Mouse (Mus musculus): ENCODE data around the gene Rgl2. TPM values are rescaled to one million over a fixed set of nuclear protein-coding genes. Genes with fewer than 3 reads are reported as not detected.
A peak's percentile ranks its signal among the peaks of the same experiment; 100 is the strongest.
"Not testable (repeated sequence)": the region's sequence is repeated elsewhere in the genome, so short reads cannot be mapped to it uniquely, and the experiment has no call there.

Gene Rgl2
- polyA plus RNA-seq, 1 experiment from 2014 or later = 22.2 TPM

DNA sequence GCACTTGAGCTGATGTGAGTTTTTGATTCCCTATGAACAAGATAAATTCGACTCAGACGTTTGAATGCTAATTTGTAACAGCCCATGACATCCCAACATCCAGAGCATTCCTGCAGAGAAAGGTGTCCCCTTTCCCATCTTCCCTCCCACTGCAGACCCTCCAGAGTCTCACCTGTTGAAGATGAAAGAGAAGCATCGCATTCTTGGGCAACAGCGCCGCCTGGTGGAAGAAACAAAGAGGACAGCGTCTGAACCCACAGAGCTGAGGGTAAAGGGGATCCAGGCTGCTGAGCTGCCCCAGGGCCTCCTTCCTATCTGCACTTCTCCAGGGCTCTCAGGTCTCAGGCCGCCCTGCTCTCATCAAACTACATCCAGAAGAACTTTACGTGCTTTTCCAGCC is 52.8 kb downstream of the Rgl2 start:
- peak overlapping the region; percentile 66; the same call in 1 of the 2 replicates for H3K4me2 ChIP-seq (ENCODE audit: low read length)
- ATAC-seq (replicated peaks; ENCODE audit: low FRiP score, low read depth); H3K9ac ChIP-seq (ENCODE audit: low read depth, low read length); H3K36me3 ChIP-seq (ENCODE audit: insufficient read depth, low read length); H3K27me3 ChIP-seq (ENCODE audit: insufficient read depth, low read length); H3K4me1 ChIP-seq (replicated peaks; ENCODE audit: insufficient read depth, low read length); H3K4me3 ChIP-seq (replicated peaks; ENCODE audit: low read depth, low read length); H3K27ac ChIP-seq; H3K9me3 ChIP-seq (replicated peaks; ENCODE audit: low read length): not testable (repeated sequence)
- peak; percentile 94 for TF ChIP-seq CTCF (IDR thresholded peaks at IDR 0.05; ENCODE audit: low read depth)
- peak; percentile 39 for DNase-seq (ENCODE audit: low spot score)
- WGBS = 12% methylated on average over 8 of the region's 8 CpGs

Small RNA genes lying within 50 kb of the gene (microRNA-seq; reads per million reads assigned to microRNA genes)
- gene Gm27740 = not detected

Other genes with a start within 250 kb of the Rgl2 start
- gene Hnrnpm, start 242.7 kb upstream of the Rgl2 start, polyA plus RNA-seq (2015; fragmentation: Nextera tagmentation; extraction: Ambion mirVana) = 248 and 273 TPM in 2 replicates
- gene March2, start 210.9 kb upstream of the Rgl2 start, polyA plus RNA-seq (2015; fragmentation: Nextera tagmentation; extraction: Ambion mirVana) = 61.7 and 64.9 TPM in 2 replicates
- gene Rab11b, start 169.0 kb upstream of the Rgl2 start, polyA plus RNA-seq (2015; fragmentation: Nextera tagmentation; extraction: Ambion mirVana) = 207 and 216 TPM in 2 replicates
- 51.4 and 58.9 TPM in 2 replicates for gene Angptl4, start 147.7 kb upstream of the Rgl2 start, polyA plus RNA-seq (2015; fragmentation: Nextera tagmentation; extraction: Ambion mirVana)
- 57.5 and 70.4 TPM in 2 replicates for gene Kank3, start 119.0 kb upstream of the Rgl2 start, polyA plus RNA-seq (2015; fragmentation: Nextera tagmentation; extraction: Ambion mirVana)
- gene Rps28, start 105.0 kb upstream of the Rgl2 start, polyA plus RNA-seq (2015; fragmentation: Nextera tagmentation; extraction: Ambion mirVana) = 1,262 and 1,465 TPM in 2 replicates
- 574 and 620 TPM in 2 replicates for gene Ndufa7, start 105.0 kb upstream of the Rgl2 start, polyA plus RNA-seq (2015; fragmentation: Nextera tagmentation; extraction: Ambion mirVana)
- 101 and 109 TPM in 2 replicates for gene Cd320, start 86.5 kb upstream of the Rgl2 start, polyA plus RNA-seq (2015; fragmentation: Nextera tagmentation; extraction: Ambion mirVana)
- not detected in 2 replicates for gene Gm7029, start 55.7 kb upstream of the Rgl2 start, polyA plus RNA-seq (2015; fragmentation: Nextera tagmentation; extraction: Ambion mirVana)
- gene Kifc1, start 38.9 kb upstream of the Rgl2 start, polyA plus RNA-seq (2015; fragmentation: Nextera tagmentation; extraction: Ambion mirVana) = 3.4 TPM in 2 replicates
- gene Platr17, start 24.4 kb upstream of the Rgl2 start, polyA plus RNA-seq (2015; fragmentation: Nextera tagmentation; extraction: Ambion mirVana) = 0.29 TPM in 1 of 2 replicates, not detected in the other
- 33.4 and 39.5 TPM in 2 replicates for gene Daxx, start 20.1 kb upstream of the Rgl2 start, polyA plus RNA-seq (2015; fragmentation: Nextera tagmentation; extraction: Ambion mirVana)
- gene Tapbp, start 13.6 kb upstream of the Rgl2 start, polyA plus RNA-seq (2015; fragmentation: Nextera tagmentation; extraction: Ambion mirVana) = 50.6 and 53.2 TPM in 2 replicates
- 19.8 TPM in 2 replicates for gene Zbtb22, start 13.6 kb upstream of the Rgl2 start, polyA plus RNA-seq (2015; fragmentation: Nextera tagmentation; extraction: Ambion mirVana)
- 147 and 150 TPM in 2 replicates for gene Pfdn6, start 10.8 kb downstream of the Rgl2 start, polyA plus RNA-seq (2015; fragmentation: Nextera tagmentation; extraction: Ambion mirVana)
- gene Wdr46, start 11.1 kb downstream of the Rgl2 start, polyA plus RNA-seq (2015; fragmentation: Nextera tagmentation; extraction: Ambion mirVana) = 20.1 and 20.3 TPM in 2 replicates
- gene B3galt4, start 21.9 kb downstream of the Rgl2 start, polyA plus RNA-seq (2015; fragmentation: Nextera tagmentation; extraction: Ambion mirVana) = 6.7 and 8.1 TPM in 2 replicates
- gene Vps52, start 26.3 kb downstream of the Rgl2 start, polyA plus RNA-seq (2015; fragmentation: Nextera tagmentation; extraction: Ambion mirVana) = 37.7 and 40.7 TPM in 2 replicates
- 2,059 and 2,304 TPM in 2 replicates for gene Rps18, start 26.5 kb downstream of the Rgl2 start, polyA plus RNA-seq (2015; fragmentation: Nextera tagmentation; extraction: Ambion mirVana)
- 76.0 and 82.2 TPM in 2 replicates for gene H2-K1, start 70.8 kb downstream of the Rgl2 start, polyA plus RNA-seq (2015; fragmentation: Nextera tagmentation; extraction: Ambion mirVana)
- 17.9 and 23.3 TPM in 2 replicates for gene Ring1, start 95.1 kb downstream of the Rgl2 start, polyA plus RNA-seq (2015; fragmentation: Nextera tagmentation; extraction: Ambion mirVana)
- gene H2-Ke6, start 98.5 kb downstream of the Rgl2 start, polyA plus RNA-seq (2015; fragmentation: Nextera tagmentation; extraction: Ambion mirVana) = 64.9 and 65.7 TPM in 2 replicates
- 149 and 165 TPM in 2 replicates for gene Slc39a7, start 102.1 kb downstream of the Rgl2 start, polyA plus RNA-seq (2015; fragmentation: Nextera tagmentation; extraction: Ambion mirVana)
- 42.3 and 46.1 TPM in 2 replicates for gene Rxrb, start 102.3 kb downstream of the Rgl2 start, polyA plus RNA-seq (2015; fragmentation: Nextera tagmentation; extraction: Ambion mirVana)
- 1.4 and 1.6 TPM in 2 replicates for gene Col11a2, start 109.9 kb downstream of the Rgl2 start, polyA plus RNA-seq (2015; fragmentation: Nextera tagmentation; extraction: Ambion mirVana)
- 0.83 and 0.95 TPM in 2 replicates for gene H2-Oa, start 162.8 kb downstream of the Rgl2 start, polyA plus RNA-seq (2015; fragmentation: Nextera tagmentation; extraction: Ambion mirVana)
- gene H2-DMa, start 190.0 kb downstream of the Rgl2 start, polyA plus RNA-seq (2015; fragmentation: Nextera tagmentation; extraction: Ambion mirVana) = 18.6 and 20.6 TPM in 2 replicates
- 90.2 and 100 TPM in 2 replicates for gene Brd2, start 193.1 kb downstream of the Rgl2 start, polyA plus RNA-seq (2015; fragmentation: Nextera tagmentation; extraction: Ambion mirVana)
- 15.3 and 19.4 TPM in 2 replicates for gene H2-DMb2, start 213.8 kb downstream of the Rgl2 start, polyA plus RNA-seq (2015; fragmentation: Nextera tagmentation; extraction: Ambion mirVana)
- 12.9 and 13.5 TPM in 2 replicates for gene H2-DMb1, start 223.5 kb downstream of the Rgl2 start, polyA plus RNA-seq (2015; fragmentation: Nextera tagmentation; extraction: Ambion mirVana)

Data from kidney, postnatal 0 days (tissue).